Mouse (Mus musculus): ENCODE measurements at regions not wholly inside any gene's neighbourhood (a gene's known extent, or its start where the extent isn't known, plus 50 kb on each side); places are given as distances from the start of the nearest gene placed in this dataset.

DNA sequence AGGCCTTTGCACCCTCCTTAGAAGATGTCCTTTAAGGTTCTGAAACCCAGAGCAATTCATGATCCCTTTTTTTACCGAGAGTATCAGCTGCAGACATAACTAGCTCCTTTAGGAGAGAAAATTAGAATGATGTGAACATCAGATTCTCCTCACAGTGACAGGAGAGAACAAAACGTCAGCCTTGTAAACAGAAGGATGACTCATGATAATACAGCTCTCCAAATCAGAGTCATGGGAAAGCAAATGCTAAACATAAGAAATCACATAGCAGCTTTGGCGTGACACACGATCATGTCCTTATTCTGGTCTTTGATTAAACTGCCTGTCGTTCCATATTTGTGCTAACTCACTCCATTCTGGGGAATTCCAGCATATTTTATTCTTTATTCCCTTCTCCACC is 82.4 kb upstream of the Ccdc54 start:
- ATAC-seq (ENCODE audit: extremely low read depth, insufficient number of reproducible peaks, low FRiP score, poor library complexity, severe bottlenecking): no peak

DNA sequence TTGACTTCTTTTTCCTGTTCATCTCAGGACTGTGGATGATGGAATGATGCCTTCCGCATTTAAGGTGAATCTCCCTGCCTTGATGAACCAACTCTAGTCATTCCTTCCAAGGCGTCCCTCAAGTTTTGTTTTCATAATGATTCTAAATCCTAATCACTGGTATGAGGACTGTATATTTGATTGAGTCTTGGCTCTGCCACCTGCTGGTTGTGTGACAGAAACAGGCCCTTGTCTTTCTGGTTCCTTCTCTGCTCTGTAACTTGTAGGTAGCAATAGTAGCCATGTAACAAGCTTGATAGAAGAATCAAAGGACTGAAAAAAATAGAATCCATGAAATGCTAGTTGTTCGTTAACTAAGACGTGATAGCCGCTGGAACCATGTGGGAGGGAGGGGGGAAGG is 81.8 kb upstream of the Ccdc54 start:
- ATAC-seq (ENCODE audit: extremely low read depth, insufficient number of reproducible peaks, low FRiP score, poor library complexity, severe bottlenecking): no peak

DNA sequence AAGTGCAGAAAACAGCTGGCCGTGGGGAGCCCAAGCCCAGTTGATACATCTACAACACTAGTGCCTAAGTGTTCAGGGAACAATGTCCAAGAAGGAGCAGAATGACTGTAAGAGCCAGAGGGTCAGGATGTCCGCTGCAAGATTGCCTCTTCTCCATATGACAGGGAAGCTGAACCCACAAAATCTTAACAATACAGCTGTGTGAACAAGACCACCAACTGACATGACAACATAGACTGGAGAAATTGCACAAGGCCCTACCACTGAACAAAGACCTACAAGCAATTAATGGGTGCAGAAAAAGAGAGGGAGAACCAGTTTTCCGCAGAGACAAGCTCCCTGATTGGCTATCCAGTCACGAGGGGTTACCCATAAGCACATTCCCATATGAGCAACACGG is 80.2 kb upstream of the Ccdc54 start:
- no peak for ATAC-seq (ENCODE audit: extremely low read depth, insufficient number of reproducible peaks, low FRiP score, poor library complexity, severe bottlenecking)

DNA sequence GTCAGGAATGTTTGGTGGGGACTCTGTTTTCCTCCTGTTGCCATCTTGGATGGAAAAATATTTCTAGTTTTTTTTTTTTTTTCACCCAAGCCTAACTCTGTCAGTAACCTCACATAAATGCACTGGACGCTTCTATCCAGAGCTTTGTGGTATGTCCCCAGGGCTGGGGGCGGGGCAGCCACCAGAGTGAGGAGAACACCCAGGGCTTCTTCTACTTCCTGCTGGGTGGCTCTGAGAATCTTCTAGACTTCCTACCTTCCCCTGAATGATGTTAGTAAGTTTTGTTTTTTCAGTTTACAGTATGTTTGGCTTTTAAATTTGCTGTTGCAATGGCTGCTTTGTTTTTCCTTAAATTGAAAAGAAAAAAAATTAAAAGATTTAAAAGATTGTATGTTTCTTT is 73.3 kb upstream of the Ccdc54 start:
- ATAC-seq (ENCODE audit: extremely low read depth, insufficient number of reproducible peaks, low FRiP score, poor library complexity, severe bottlenecking): no peak

Data from neutrophil, adult 5-6 weeks (primary cell).